Mouse (Mus musculus) forebrain, postnatal 0 days (tissue): ENCODE measurements around the gene Sh3gl2. TPM values are rescaled to one million over a fixed set of nuclear protein-coding genes. Genes with fewer than 3 reads are reported as not detected.
A peak's percentile ranks its signal among the peaks of the same experiment; 100 is the strongest.

ENCODE experiments used
- ATAC-seq: fragments of 200-750 bp; cut with Nextera tagmentation; 2 replicates; pipeline ENCODE4 v1.8.0; 2017; ENCODE audit warnings: mild to moderate bottlenecking, moderate library complexity
- DNase-seq: peaks from one replicate; pipeline ENCODE4 v3.0.0-alpha.2; 2015
- H3K27ac ChIP-seq: fragments of 300-500 bp; sonication (generic); 2 replicates; pipeline ENCODE4 v1.5.1; 2014; ENCODE audit warnings: low read depth, mild to moderate bottlenecking, antibody characterized with exemption, low read length, moderate library complexity, mixed read lengths
- H3K27me3 ChIP-seq: fragments of 300-500 bp; sonication (generic); 2 replicates; pipeline ENCODE4 v1.6.1; 2014; ENCODE audit warnings: mild to moderate bottlenecking, low read length, mixed read lengths; ENCODE audit not compliant: insufficient read depth
- H3K36me3 ChIP-seq: fragments of 300-500 bp; sonication (generic); 2 replicates; pipeline ENCODE4 v1.6.1; 2014; ENCODE audit warnings: mild to moderate bottlenecking, moderate library complexity; ENCODE audit not compliant: insufficient read depth
- H3K4me1 ChIP-seq: fragments of 300-500 bp; sonication (generic); 2 replicates; pipeline ENCODE4 v1.6.1; 2014; ENCODE audit warnings: antibody characterized with exemption; ENCODE audit not compliant: insufficient read depth
- H3K4me2 ChIP-seq: fragments of 300-500 bp; sonication (generic); 2 replicates; pipeline ENCODE4 v1.6.1; 2014; ENCODE audit warnings: low read depth, mild to moderate bottlenecking, moderate library complexity
- H3K4me3 ChIP-seq: fragments of 300-500 bp; sonication (generic); 2 replicates; pipeline ENCODE4 v1.5.1; 2014; ENCODE audit warnings: low read depth, low read length, mixed read lengths
- H3K9ac ChIP-seq: fragments of 300-500 bp; sonication (generic); 2 replicates; pipeline ENCODE4 v1.6.1; 2014; ENCODE audit warnings: mild to moderate bottlenecking
- H3K9me3 ChIP-seq: fragments of 300-500 bp; sonication (generic); 2 replicates; pipeline ENCODE4 v1.6.1; 2016; ENCODE audit warnings: low read length
- CTCF ChIP-seq: sonication (generic); IDR thresholded peaks from 2 replicates; pipeline ENCODE4 v1.5.1; 2016; ENCODE audit warnings: antibody characterized with exemption, control low read depth, low read depth
- WGBS: fragments of 180-500 bp; shearing (Covaris S2); extraction: QIAGEN DNeasy Blood & Tissue Kit; methylation state at CpG from one replicate; pipeline ENCODE4 v1.1.7; 2014; 5-methylcytosine and 5-hydroxymethylcytosine counted together
- polyA plus RNA-seq: library from polyadenylated mRNA; unstranded; fragments of >200 nt; fragmentation: Nextera tagmentation; extraction: Ambion mirVana; gene quantifications from 2 replicates; pipeline ENCODE4 v1.2.1, GENCODE M21; 2015
- total RNA-seq: library from RNA; depleted of rRNA; stranded (reverse); fragments of >200 nt; gene quantifications from 2 replicates; pipeline ENCODE4 v1.2.3, GENCODE M21; 2014

Sh3gl2 gene
- total and polyA plus RNA-seq, 2 experiments from 2014 or later, result 31.9 to 122 TPM

DNA sequence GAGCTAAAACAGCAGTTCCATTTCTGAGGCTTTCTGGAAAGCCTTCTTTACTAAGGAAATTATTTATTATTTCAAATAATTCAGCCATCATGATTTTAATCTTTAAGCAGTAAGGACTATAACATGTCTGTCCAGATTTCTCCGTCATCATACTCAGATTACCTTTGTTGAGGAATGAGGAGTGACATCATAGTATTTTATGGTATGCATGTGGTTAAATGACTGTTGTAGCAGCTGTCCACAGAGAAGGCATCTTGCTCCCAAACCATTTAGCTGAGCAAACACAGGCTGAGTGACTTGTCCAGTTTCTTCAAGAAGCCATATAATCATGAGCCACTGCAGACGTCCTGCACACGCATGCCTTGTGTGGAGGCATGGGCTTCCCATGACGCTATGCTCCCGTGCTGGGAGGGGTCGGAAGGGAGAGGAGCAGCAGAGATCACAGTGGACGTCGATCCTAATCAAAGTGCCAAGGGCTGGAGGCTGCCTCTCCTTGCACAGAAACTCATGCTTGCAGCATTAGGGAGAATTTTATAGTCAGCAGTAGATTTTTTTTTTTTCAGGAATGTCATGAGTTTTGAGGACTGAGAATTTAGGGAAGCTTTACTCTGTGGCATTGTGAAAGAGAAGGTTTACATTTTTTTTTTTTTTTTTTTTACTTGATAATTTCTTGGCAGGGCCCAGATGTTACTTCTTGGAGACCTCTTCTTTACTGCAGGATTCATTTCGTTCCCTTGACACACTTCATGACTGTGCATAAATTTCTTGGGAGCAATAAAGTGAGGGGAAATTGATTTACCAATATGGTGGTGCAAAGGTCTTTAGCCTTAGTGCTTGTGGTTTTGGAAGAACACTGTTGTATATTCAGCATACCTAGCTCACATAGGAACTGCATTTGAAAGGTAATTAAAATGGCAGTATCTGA, 23.0 kb downstream of the Sh3gl2 start:
- Histone ChIP-seq H3K4me3 (no peak overlapping the region), H3K27me3 (no peaks in the 10 kb centered on the region), H3K4me1 (peaks cover 10% of the 10 kb centered on the region; the same call in 1 of the 2 replicates), H3K9me3 (no peaks in the 10 kb centered on the region), H3K36me3 (no peaks in the 10 kb centered on the region), H3K9ac (no peak overlapping the region), H3K4me2 (no peak overlapping the region), H3K27ac (no peak overlapping the region)
- ATAC-seq (no peak), DNase-seq (no peak)
- WGBS, result 74% methylated on average over 9 of the region's 9 CpGs
- TF ChIP-seq CTCF, result no peak

DNA sequence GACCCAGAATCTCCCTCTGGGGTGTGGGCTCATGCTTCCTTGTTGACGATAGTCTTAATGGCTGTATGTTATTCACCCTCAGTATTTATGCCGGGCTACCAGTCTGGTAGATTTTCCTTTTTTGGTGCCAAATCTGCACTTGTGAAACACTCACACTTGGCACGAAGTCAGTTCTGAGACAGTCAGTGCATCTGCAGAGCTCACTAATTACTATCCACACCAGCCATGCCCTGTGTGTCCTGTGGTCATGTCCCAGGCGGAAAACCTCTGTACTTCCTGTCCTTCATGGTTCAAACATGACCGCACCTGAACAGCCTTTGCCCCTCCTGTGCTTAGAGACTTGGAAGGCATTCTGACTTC, 23.6 kb downstream of the Sh3gl2 start:
- H3K4me1 ChIP-seq, result peaks cover 10% of the 10 kb centered on the region; the same call in 1 of the 2 replicates
- no peak overlapping the region for H3K4me3 ChIP-seq
- no peaks in the 10 kb centered on the region for H3K36me3 ChIP-seq
- DNase-seq (no peak), ATAC-seq (no peak)
- no peaks in the 10 kb centered on the region for H3K27me3 ChIP-seq
- H3K9me3 ChIP-seq, result no peaks in the 10 kb centered on the region
- no peak overlapping the region for H3K4me2 ChIP-seq
- no peak overlapping the region for H3K9ac ChIP-seq
- H3K27ac ChIP-seq, result no peak overlapping the region
- TF ChIP-seq CTCF, result no peak
- 61% methylated on average over 5 of the region's 5 CpGs for WGBS

DNA sequence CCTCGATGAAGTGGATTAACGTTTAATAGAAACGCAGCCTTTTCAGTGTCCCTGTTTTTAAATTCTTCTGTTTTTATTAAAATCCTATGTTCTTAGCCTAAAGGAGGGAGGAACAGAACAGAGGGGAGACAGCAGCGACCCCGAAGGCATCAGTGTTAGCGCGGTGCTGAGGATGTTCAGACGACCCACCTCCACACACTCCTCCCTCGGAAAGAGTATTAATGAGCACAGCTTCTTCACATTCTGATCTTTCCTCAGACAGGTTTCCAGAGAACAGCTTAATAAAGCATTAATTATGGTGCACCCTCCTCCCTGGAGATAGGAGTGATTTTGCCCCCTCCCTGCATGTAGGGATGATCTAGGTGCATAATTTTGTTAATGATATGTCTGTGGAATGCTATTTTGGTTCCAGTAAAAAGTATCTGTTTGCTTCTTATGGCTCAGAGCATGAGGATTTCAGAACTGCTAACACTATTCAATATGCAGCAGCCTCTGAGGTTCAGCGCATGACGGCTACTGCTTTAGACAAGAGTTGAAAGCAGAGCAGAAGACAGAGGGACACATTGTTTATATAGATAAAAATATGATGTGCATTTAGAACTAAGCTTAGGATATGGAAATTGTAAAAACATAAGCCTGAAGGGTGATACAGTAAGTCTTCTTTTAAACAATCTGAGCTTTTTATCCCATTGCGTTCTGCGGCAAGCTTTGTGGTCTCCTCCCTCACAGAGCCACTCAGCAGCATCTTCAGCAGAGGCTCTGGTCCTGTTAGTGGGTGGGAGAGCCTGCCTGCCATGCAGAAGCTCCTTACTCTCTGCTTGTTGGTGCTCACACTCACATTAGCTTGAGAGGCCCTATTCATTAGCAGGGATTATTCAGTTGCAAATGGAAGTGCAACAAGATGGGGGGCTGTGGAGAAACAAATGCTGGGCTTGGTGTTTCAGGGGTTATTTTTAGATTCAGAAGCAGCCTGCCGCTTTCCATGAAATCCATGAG, 27.8 kb downstream of the Sh3gl2 start:
- H3K9me3 ChIP-seq, result no peaks in the 10 kb centered on the region
- no peaks in the 10 kb centered on the region for H3K36me3 ChIP-seq
- WGBS, result 45% methylated on average over 14 of the region's 14 CpGs
- H3K27me3 ChIP-seq, result no peaks in the 10 kb centered on the region
- ATAC-seq (peak; percentile 87), DNase-seq (peak; percentile 44)
- 0 out of 2 replicates have a peak overlapping the region, but pooled peaks have one; percentile 31 for H3K9ac ChIP-seq
- no peaks in the 10 kb centered on the region for H3K4me1 ChIP-seq
- peak overlapping the region; percentile 23; the same call in 1 of the 2 replicates for H3K4me2 ChIP-seq
- H3K4me3 ChIP-seq, result no peak overlapping the region
- H3K27ac ChIP-seq, result peak overlapping the region; percentile 78
- TF ChIP-seq CTCF, result no peak

DNA sequence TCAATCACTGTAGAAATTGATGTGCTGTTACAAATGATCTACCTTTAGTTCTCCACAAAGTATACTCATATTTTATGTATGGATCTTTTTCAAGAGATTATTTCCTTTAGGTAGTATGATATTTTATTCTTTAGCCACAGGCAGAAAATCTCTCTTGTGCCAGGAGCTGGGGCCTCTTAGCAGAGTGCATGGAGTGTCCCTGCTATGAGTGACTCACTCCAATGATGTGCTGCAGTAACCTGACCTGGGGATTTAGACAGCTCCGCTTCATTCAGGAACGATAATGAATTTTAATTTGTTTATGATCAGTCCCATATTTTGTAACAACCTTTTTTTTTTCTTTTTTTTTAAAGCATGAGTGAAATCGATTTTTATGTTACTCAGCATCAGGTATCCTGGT, 36.7 kb downstream of the Sh3gl2 start:
- DNase-seq (no peak), ATAC-seq (no peak)
- Histone ChIP-seq H3K9ac (no peak overlapping the region), H3K27me3 (no peaks in the 10 kb centered on the region), H3K4me2 (no peak overlapping the region), H3K36me3 (no peaks in the 10 kb centered on the region), H3K4me3 (no peak overlapping the region), H3K27ac (no peak overlapping the region), H3K4me1 (no peaks in the 10 kb centered on the region), H3K9me3 (no peaks in the 10 kb centered on the region)
- TF ChIP-seq CTCF, result no peak
- 88% methylated on average over 3 of the region's 3 CpGs for WGBS

DNA sequence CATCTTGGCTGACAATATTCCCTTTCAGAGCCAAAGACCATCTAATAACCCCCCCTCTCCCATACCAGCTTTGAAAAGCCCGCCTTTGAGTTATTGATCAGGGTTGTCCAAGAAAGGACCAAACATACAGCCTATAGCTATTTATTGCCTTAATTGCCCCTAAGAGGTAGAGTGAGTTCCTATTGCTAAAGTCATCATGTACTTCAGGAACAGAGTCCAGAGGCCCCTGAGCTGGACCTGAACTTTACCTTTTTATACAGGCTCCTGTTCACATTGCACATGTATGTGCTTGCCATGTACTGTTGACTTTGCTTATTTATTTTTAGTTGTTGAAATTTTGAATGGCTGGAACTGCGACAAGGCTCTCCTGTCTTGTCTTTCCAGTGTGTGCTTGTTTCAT, 37.6 kb downstream of the Sh3gl2 start:
- TF ChIP-seq CTCF, result no peak
- H3K9me3 ChIP-seq, result no peaks in the 10 kb centered on the region
- ATAC-seq (no peak), DNase-seq (no peak)
- H3K4me2 ChIP-seq, result no peak overlapping the region
- H3K27ac ChIP-seq, result no peak overlapping the region
- no peaks in the 10 kb centered on the region for H3K27me3 ChIP-seq
- H3K4me1 ChIP-seq, result no peaks in the 10 kb centered on the region
- H3K9ac ChIP-seq, result no peak overlapping the region
- H3K36me3 ChIP-seq, result no peaks in the 10 kb centered on the region
- WGBS, result 89% methylated on average over 2 of the region's 2 CpGs
- H3K4me3 ChIP-seq, result no peak overlapping the region

DNA sequence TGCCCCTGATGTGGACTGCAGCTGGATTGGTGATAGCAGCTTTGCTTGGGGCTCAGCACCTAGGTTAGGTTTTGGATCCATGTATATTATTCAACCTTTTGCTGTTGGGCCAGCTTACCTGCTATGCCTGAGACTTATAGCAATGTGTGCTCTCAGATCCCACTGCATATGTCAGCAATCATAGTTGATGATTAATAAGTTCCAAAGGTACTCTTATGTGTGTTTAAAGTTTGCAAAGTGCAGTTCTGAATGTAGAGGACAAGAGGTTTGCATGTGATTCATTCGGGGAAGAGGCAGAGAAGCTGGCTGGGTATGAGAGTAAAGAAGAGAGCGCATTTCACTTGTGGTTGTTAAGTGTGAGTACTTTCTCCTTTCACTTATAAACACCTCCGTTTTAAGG, 43.7 kb downstream of the Sh3gl2 start:
- no peak overlapping the region for H3K9ac ChIP-seq
- no peak overlapping the region for H3K4me2 ChIP-seq
- H3K27me3 ChIP-seq, result no peaks in the 10 kb centered on the region
- no peak overlapping the region for H3K4me3 ChIP-seq
- H3K36me3 ChIP-seq, result no peaks in the 10 kb centered on the region
- H3K27ac ChIP-seq, result no peak overlapping the region
- no peak for TF ChIP-seq CTCF
- WGBS, result 85% methylated on average over 3 of the region's 3 CpGs
- H3K4me1 ChIP-seq, result no peaks in the 10 kb centered on the region
- H3K9me3 ChIP-seq, result no peaks in the 10 kb centered on the region
- no peak for DNase-seq
- ATAC-seq, result no peak
